Mouse (Mus musculus): Measurements from ENCODE around the gene Pacsin2.

Pacsin2 gene

GRCm38 (mm10) chr15:83451621-83452210, 12.7 kb downstream of the Pacsin2 start:
- DNase-seq (ENCODE audit: low read depth), result peak; percentile 92

GRCm38 (mm10) chr15:83450007-83450406, 14.4 kb downstream of the Pacsin2 start:
- no peak for DNase-seq (ENCODE audit: low read depth)

- no peak for DNase-seq (ENCODE audit: low read depth)
These were observed 15.8 kb downstream of the Pacsin2 start for GRCm38 (mm10) chr15:83448646-83449045.

GRCm38 (mm10) chr15:83447791-83448544, 16.4 kb downstream of the Pacsin2 start:
- peak; percentile 68 for DNase-seq (ENCODE audit: low read depth)

GRCm38 (mm10) chr15:83445908-83446307, 18.5 kb downstream of the Pacsin2 start:
- DNase-seq (ENCODE audit: low read depth), result no peak

GRCm38 (mm10) chr15:83445383-83445782, 19.0 kb downstream of the Pacsin2 start:
- DNase-seq (ENCODE audit: low read depth), result no peak

- DNase-seq (ENCODE audit: low read depth), result no peak
These were observed 20.0 kb downstream of the Pacsin2 start for GRCm38 (mm10) chr15:83444425-83444824.

GRCm38 (mm10) chr15:83442495-83443037, 21.8 kb downstream of the Pacsin2 start:
- no peak for DNase-seq (ENCODE audit: low read depth)

GRCm38 (mm10) chr15:83440726-83441125, 23.7 kb downstream of the Pacsin2 start:
- DNase-seq (ENCODE audit: low read depth), result peak; percentile 47

GRCm38 (mm10) chr15:83436541-83436940, 27.9 kb downstream of the Pacsin2 start:
- no peak for DNase-seq (ENCODE audit: low read depth)

- peak; percentile 80 for DNase-seq (ENCODE audit: low read depth)
These were observed 28.9 kb downstream of the Pacsin2 start for GRCm38 (mm10) chr15:83435324-83436090.

- DNase-seq (ENCODE audit: low read depth), result no peak
These were observed 29.7 kb downstream of the Pacsin2 start for GRCm38 (mm10) chr15:83434692-83435091.

GRCm38 (mm10) chr15:83433344-83433743, 31.1 kb downstream of the Pacsin2 start:
- DNase-seq (ENCODE audit: low read depth), result no peak

- peak; percentile 62 for DNase-seq (ENCODE audit: low read depth)
These were observed 32.0 kb downstream of the Pacsin2 start for GRCm38 (mm10) chr15:83432231-83433031.

GRCm38 (mm10) chr15:83430986-83431763, 33.2 kb downstream of the Pacsin2 start:
- DNase-seq (ENCODE audit: low read depth), result no peak

GRCm38 (mm10) chr15:83430419-83430818, 34.0 kb downstream of the Pacsin2 start:
- no peak for DNase-seq (ENCODE audit: low read depth)

- no peak for DNase-seq (ENCODE audit: low read depth)
These were observed 35.8 kb downstream of the Pacsin2 start for GRCm38 (mm10) chr15:83428586-83428985.

GRCm38 (mm10) chr15:83427294-83428163, 36.9 kb downstream of the Pacsin2 start:
- peak; percentile 51 for DNase-seq (ENCODE audit: low read depth)

GRCm38 (mm10) chr15:83425794-83426193, 38.6 kb downstream of the Pacsin2 start:
- no peak for DNase-seq (ENCODE audit: low read depth)

- no peak for DNase-seq (ENCODE audit: low read depth)
These were observed 39.1 kb downstream of the Pacsin2 start for GRCm38 (mm10) chr15:83425277-83425676.
